Mouse (Mus musculus) spleen, postnatal 4 days (tissue): ENCODE data around the gene Whrn.

Source experiments
- DNase-seq, 2 experiments: peaks; one replicate each; pipeline ENCODE4 v3.0.0; 2022; ENCODE audit warnings: low spot score in 2 of 2

Gene Whrn

DNA sequence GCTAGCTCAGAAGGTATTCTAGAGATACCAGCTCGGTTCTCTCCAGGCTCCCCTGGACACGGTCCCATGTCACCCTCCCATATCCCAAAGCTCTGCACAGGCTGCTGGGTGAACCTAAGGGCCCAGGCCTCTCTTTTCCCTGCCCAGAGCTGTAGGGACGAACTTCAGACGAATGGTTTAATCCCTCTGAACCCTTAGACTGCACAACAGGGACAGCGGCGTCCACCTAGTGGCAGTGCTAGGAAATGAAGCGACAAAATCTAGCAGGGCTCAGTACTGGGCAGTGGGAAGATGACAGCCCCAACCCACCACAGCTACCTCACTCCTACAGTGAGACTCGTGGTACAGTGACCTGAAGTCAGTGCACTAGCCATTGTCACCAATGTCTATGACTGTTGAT lies 87.1 kb downstream of the Whrn start:
- DNase-seq, result peak; percentile 70 to 86

- DNase-seq, result no peak
These were observed 87.5 kb downstream of the Whrn start for GRCm38 (mm10) chr4:63408247-63408646.

DNA sequence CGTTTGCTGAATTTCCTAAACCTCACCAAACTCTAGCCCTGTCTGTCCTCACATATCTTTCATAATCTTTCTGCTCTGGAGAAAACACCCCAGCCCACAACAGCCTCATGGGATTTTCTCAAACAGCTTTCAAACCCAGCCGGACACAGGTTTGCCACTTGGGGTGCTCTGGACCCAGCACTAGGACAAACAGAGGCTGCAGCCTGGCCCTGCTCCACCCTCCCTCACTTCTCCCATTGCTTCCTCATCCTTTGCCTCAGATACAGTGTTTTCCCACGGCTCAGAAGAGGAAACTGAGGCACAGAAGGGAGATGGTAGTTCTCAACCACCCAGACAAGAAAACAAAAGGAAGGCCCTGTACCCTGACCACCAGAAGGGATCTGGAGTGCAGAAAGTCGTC lies 90.1 kb downstream of the Whrn start:
- no peak for DNase-seq

GRCm38 (mm10) chr4:63405051-63405450 lies 90.7 kb downstream of the Whrn start:
- peak; percentile 67 to 79 for DNase-seq

- DNase-seq, result peak; percentile 62 to 79
These were observed 91.6 kb downstream of the Whrn start for GRCm38 (mm10) chr4:63404205-63404604.

GRCm38 (mm10) chr4:63403040-63403959 lies 92.5 kb downstream of the Whrn start, which contains the start of gene Akna:
TSS of gene Akna (minus strand) at chr4:63403354.
- DNase-seq, result peak; percentile 75 to 86

DNA sequence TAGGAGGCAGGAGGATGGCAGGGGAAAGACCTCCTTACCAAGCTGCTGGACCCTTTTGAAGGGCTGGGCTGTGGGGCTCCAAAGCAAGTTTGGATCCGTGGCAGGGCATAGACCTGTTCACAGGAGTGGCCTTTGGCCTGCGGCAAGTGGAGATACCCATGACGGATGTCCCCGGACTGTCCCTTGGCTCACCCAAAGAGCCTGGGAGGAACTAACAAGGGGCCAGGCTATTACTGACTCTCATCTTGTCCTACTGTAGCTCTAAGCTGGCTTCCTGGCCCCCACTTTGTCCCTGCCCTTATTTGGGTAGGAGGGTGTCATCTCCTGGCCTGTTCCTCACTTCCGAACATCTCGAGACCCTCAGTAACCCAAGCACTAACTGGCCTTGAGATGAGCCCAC lies 93.2 kb downstream of the Whrn start:
- DNase-seq, result no peak

DNA sequence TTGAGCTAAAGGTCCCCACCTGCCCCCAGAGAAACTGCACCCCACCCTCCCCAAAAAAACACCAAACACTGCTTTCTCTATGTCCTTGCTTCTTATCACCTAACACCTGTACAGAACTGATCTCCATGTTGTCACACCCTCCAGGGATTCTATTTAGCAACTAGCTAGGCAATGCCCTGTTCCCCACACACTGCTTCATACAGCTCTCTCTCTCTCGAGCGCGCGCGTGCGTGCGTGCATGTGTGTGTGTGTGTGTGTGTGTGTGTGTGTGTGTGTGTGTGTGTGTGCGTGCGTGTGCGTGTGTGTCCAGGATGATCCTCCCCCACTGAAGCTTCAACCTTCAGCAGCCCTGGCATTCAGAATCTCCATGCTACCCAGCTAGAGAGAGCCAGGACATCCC lies 93.7 kb downstream of the Whrn start:
- DNase-seq, result no peak

DNA sequence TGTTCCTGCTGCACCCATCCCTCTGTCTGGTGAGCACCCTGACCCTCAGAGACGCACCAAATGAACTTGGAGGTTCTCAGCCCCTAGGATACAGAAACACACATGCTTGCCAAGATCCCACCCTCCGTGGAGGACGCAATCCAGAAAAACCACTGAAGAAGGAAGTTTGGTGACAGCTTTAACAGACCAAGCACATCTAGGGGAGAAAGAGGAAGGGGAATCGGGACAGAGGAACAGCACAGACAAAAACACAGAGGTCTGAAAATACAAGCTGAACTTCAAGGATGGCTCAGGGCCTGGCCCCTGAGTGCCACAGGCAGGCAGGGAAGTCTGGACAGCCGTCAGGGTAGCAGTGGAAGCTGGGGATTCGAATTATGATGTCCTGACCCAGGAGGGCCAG lies 94.2 kb downstream of the Whrn start:
- DNase-seq, result no peak

DNA sequence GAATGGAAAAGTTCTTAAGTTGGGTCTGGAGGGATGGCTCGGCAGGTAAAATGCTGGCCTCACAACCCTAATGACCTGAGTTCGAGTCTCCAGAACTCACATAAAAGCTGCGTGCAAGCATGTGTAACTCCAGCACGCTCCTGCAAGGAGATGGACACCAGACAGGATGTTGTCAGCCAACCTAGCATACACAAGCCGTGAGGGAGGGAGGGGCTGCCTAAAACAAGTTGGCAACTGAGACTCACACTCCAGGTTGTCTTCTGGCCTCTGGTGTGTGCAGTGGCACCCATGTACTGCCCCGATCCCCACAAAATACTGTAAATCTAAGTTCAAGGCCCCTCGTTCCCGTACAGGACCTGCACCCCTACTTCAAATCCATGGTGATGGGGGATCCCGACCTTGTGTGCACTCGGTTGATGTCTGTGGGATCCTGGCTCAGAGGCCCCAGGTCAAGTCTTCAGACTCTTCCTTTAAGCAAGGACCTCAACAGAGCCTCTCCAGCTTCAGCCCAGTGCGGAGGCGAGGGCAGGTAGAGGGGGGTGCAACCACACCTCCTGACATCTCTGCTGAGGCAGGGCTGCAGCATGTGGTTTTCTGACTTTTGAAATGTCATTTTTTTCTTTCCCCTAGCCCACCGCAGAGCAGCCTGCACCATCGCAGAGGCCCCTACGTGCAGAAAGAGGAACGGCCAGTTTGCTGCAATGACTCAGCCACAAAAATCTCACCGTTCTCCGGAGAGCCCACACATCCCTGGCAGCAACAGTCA lies 95.1 kb downstream of the Whrn start:
- peak; percentile 51 to 74 for DNase-seq

DNA sequence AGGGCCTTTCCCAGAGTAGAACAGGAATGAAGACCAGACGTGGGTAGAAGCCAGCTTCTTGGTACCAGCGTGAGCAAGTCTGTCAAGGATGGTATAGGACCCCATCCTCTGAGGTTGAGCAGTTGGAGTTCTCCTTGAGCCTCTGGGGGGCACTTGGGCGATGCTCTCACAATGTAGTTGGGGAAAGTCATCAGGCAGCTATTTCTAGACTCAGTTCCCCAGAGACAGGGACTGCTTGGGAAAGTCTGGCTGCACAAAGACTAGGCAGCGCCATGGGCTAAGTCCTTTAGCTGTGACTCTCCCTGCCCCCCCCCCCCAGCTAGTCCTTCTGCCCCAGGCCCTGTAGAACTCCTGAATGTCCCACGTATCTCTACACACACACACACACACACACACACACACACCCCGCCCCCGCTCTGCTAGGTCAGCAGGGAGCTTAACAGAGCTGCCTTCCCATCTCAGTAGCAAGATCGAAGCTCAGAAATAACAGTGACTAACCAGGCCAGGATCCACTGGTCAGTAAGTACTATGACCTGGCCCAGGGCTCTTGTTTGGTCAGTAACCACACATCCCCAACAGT lies 96.0 kb downstream of the Whrn start:
- DNase-seq, result no peak

DNA sequence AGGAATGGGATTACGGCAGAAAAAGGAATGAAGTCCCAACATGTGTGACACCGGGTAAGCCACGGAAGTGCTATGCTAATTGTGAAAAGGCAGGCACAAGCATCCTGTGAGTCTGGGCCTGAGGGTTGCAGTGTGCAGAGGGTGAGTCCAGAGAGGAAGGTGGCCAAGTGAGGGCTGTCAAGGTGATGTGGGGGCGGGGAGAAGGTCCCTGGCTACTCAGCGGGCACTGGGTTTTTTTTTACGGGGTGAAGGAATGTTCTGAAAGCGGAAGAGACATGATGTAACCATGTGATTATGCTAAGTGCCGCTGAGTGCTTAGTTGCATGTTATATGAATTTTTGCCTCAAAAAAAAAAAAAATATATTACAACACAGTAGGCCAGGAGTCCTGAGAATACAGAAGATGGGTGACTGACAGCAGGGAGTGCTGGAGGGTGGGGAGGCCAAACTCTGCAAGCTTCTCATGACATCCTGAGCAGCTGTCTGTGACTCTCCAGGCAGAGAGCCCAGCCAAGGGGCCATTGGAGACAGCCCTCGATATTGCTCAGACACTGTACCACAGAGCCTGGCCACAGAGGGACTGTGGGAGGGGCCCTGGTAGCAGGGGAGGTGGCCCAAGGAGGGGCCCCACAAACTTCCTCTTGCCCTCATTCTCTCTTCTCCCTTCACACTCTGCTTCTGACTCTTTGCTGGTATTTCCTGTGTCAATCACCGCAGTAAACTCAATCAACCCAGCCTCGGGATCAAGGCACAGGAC lies 96.8 kb downstream of the Whrn start:
- peak; percentile 66 to 79 for DNase-seq

DNA sequence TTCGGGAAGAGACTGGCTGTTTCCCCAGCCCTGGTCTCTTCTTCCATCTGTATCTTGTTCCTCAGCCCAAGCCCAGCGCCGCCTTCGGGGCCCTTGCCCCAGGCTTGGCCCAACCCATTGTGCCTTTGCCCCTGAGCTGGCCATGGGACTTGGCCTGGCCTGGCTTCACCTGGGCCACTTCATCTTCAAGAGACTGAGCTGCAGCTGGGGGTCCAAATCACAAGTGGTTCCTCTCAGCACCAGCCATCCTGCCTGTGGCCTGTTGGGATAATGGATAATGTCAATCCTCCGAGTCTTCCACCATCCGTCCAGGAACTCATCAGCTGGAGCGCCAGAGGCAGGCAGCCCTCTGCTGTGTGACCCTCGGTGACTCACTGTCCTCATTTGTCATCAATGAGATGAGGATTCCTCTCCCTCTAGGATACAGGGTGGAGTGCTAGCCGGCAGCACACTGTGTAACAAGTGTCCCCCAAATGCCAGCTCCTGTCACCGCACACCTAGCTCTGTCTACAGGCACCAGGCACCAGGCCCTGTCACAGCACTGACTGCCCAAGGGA lies 97.7 kb downstream of the Whrn start:
- no peak for DNase-seq

GRCm38 (mm10) chr4:63391322-63391721 lies 104.5 kb downstream of the Whrn start:
- no peak for DNase-seq

- no peak for DNase-seq
These were observed 105.8 kb downstream of the Whrn start for GRCm38 (mm10) chr4:63389887-63390528.

DNA sequence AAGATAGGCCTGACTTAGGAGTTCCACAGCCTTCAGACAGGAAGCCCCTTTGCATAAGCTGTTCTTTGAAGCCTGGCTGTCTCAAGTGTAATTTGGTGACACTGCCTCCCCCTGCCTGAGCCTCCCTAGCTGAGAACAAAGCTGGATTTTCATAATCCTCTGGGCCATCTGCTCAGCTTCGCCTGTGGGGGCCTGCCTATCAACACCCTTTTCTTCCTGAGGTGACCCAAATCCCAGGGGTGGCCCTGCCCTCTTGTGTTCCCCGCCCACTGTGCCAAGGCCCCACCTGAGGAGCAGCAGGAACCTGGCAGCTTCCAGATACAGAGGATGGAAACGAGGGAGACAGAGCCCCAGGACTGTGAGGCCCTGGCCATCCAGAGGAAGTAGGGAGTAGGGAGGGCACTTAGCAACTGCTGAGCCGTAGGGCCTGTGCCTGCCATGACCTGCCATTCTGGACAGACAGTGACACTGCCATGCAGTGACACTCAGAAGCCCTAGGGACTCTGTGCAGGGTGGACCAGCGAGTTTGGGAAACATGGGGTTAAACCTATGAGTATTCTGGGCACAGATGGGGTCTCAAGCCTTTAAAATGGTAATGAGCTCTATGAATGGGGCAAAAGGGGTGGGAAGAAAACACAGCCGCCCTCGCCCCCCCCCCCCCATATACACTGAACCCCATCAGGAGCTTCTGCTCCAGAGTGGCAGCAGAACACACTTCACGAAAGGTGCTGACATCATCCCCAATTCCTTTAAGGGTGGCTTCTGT lies 106.5 kb downstream of the Whrn start:
- DNase-seq, result no peak

- no peak for DNase-seq
These were observed 107.8 kb downstream of the Whrn start for GRCm38 (mm10) chr4:63388029-63388428.

DNA sequence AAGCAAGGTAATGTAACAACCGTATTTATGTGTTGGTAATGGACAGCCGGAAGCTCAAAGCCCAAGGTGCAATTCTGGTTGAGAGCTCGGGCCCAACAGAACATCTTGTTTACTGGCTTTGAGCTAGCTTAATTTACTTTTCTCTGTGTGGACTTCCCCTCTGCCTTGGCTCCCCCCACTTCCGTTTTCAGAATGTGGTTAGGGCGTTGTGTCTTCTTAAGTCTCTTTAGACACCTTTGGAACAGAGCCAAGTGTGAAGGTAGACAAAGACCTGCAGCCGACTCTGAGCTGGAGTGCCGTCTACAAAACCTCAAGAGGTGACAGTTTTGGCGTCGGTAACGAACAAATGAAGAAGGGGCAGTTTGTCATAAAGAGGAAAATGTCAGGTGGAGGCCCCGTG lies 110.0 kb downstream of the Whrn start:
- peak in 1 of 2 experiments; percentile 66 for DNase-seq

DNA sequence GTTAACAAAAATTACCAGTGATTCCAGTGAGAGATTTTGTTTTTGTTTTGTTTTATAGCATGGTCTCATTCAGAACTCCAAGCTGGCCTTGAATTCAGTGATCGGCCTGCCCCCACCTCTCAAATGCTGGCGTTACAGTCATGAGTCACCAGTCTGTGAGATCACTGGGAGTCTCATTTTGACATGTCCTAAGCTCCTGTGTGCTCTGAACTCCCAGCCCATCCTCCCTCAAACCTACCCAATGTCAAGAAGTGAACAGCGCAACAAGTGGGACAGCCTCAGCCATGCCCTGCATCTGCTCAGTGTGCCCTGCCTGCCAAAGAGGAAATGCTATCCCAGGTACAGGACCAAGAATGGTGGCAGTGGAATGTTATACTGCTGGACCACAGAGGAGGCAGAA lies 110.5 kb downstream of the Whrn start:
- DNase-seq, result no peak

DNA sequence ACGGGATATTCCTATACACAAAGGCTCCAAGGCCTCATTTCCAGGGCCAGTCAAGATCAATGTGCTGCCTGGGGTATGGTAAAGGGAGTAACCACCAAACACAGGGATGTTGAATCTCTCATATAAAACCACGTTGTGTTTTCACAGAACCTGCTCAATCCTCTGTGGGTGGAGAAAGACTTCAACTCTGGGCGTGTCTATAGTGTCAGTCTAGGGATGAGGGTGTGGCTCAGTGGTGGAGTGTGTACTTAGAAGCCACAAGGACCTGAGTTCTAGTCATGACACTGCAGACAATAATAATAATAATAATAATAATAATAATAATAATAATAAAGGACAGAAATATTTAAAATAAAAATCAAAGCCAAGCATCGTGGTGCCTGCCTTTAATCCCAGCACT lies 111.5 kb downstream of the Whrn start:
- DNase-seq, result no peak
